Mouse (Mus musculus): ENCODE data around the gene Dnase1l1. TPM values are rescaled to one million over a fixed set of nuclear protein-coding genes. Genes with fewer than 3 reads are reported as not detected.

Dnase1l1 gene
- 12.3 and 16.7 TPM in 2 replicates for polyA plus RNA-seq (2012; rRNA removed)

GRCm38 (mm10) chrX:74281732-74282394, at the start of gene Dnase1l1, which contains the start of gene Taz:
Gene Dnase1l1, minus strand, starts transcription at chrX:74282337.
Gene Taz, plus strand, starts transcription at chrX:74281912.

DNA sequence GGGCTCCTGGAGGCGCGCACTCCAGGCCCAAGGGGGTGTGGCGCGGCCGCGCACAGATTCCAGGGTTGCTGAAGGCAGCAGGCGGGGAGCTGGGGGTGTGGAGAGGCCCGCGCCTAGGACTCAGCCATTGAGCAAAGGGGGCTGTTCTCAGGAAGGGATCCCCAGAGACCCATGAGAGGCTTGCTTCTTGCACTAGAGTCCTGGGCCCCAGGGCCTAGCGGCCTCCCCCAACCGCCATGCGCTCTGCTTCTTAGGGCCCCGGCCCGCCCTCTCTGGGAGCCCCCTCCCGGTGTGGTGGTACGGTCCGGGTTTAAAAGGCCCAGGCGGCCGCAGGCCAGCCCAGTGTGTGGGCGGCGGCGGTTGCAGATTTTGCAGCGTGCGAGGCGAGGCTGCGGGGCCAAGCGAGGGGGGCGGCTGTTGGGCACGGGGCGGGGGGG, 46.6 kb upstream of the Dnase1l1 start, which contains the start of gene Plxna3:
Gene Plxna3, plus strand, starts transcription at position 342 of the 437 bp plus-strand sequence.

GRCm38 (mm10) chrX:74312540-74313464, 30.7 kb upstream of the Dnase1l1 start, which contains the start of gene Fam50a:
Gene Fam50a, plus strand, starts transcription at chrX:74313033.

GRCm38 (mm10) chrX:74304867-74305700, 22.9 kb upstream of the Dnase1l1 start, which contains the start of gene Gdi1:
Gene Gdi1, plus strand, starts transcription at chrX:74304998.

GRCm38 (mm10) chrX:74296538-74297448, 14.7 kb upstream of the Dnase1l1 start, which contains the start of gene Atp6ap1:
Gene Atp6ap1, plus strand, starts transcription at chrX:74297097.

GRCm38 (mm10) chrX:74270062-74270901, 11.9 kb downstream of the Dnase1l1 start, which contains the start of gene Rpl10:
Gene Rpl10, plus strand, starts transcription at chrX:74270812.

GRCm38 (mm10) chrX:74254153-74254887, 27.8 kb downstream of the Dnase1l1 start, which contains the start of gene Emd:
Gene Emd, plus strand, starts transcription at chrX:74254687.

GRCm38 (mm10) chrX:74249615-74250014, 32.5 kb downstream of the Dnase1l1 start, which contains the start of gene Flna:
Gene Flna, minus strand, starts transcription at chrX:74249820.

Other genes with a start within 250 kb of the Dnase1l1 start
- gene Opn1mw, start 154.9 kb downstream of the Dnase1l1 start, polyA plus RNA-seq (2012; rRNA removed) = not detected in 2 replicates
- gene Mecp2, start 147.0 kb downstream of the Dnase1l1 start, polyA plus RNA-seq (2012; rRNA removed) = 6.5 and 6.8 TPM in 2 replicates
- not detected in 2 replicates for gene Tex28, start 114.5 kb downstream of the Dnase1l1 start, polyA plus RNA-seq (2012; rRNA removed)
- gene Tktl1, start 105.1 kb downstream of the Dnase1l1 start, polyA plus RNA-seq (2012; rRNA removed) = not detected in 2 replicates
- 1,320 and 1,493 TPM in 2 replicates for gene Flna, start 32.5 kb downstream of the Dnase1l1 start, polyA plus RNA-seq (2012; rRNA removed)
- gene Emd, start 27.6 kb downstream of the Dnase1l1 start, polyA plus RNA-seq (2012; rRNA removed) = 98.6 and 99.3 TPM in 2 replicates
- gene Rpl10, start 11.5 kb downstream of the Dnase1l1 start, polyA plus RNA-seq (2012; rRNA removed) = 2,034 and 2,389 TPM in 2 replicates
- gene Taz, start 425 bp downstream of the Dnase1l1 start, polyA plus RNA-seq (2012; rRNA removed) = 142 and 175 TPM in 2 replicates
- 496 and 534 TPM in 2 replicates for gene Atp6ap1, start 14.8 kb upstream of the Dnase1l1 start, polyA plus RNA-seq (2012; rRNA removed)
- 168 and 233 TPM in 2 replicates for gene Gdi1, start 22.7 kb upstream of the Dnase1l1 start, polyA plus RNA-seq (2012; rRNA removed)
- 21.1 and 32.9 TPM in 2 replicates for gene Fam50a, start 30.7 kb upstream of the Dnase1l1 start, polyA plus RNA-seq (2012; rRNA removed)
- gene Plxna3, start 46.7 kb upstream of the Dnase1l1 start, polyA plus RNA-seq (2012; rRNA removed) = 52.6 and 54.4 TPM in 2 replicates
- 35.4 and 57.3 TPM in 2 replicates for gene Lage3, start 71.3 kb upstream of the Dnase1l1 start, polyA plus RNA-seq (2012; rRNA removed)
- 41.1 and 49.1 TPM in 2 replicates for gene Ubl4a, start 90.9 kb upstream of the Dnase1l1 start, polyA plus RNA-seq (2012; rRNA removed)
- 28.8 and 36.6 TPM in 2 replicates for gene Slc10a3, start 91.0 kb upstream of the Dnase1l1 start, polyA plus RNA-seq (2012; rRNA removed)
- 44.5 and 55.3 TPM in 2 replicates for gene Fam3a, start 110.9 kb upstream of the Dnase1l1 start, polyA plus RNA-seq (2012; rRNA removed)
- gene Ikbkg, start 111.0 kb upstream of the Dnase1l1 start, polyA plus RNA-seq (2012; rRNA removed) = 19.2 and 26.4 TPM in 2 replicates
- 55.0 and 66.7 TPM in 2 replicates for gene G6pdx, start 146.9 kb upstream of the Dnase1l1 start, polyA plus RNA-seq (2012; rRNA removed)
- not detected in 2 replicates for gene Gm6880, start 199.1 kb upstream of the Dnase1l1 start, polyA plus RNA-seq (2012; rRNA removed)

Data from ovary, adult 2 months (tissue).